Mouse (Mus musculus): ENCODE measurements around the gene Trpc5. TPM values are rescaled to one million over a fixed set of nuclear protein-coding genes. Genes with fewer than 3 reads are reported as not detected.

Trpc5 gene
- total and polyA plus RNA-seq, 3 experiments = 0.03 TPM; not detected in 2

GRCm38 (mm10) chrX:144526042-144526441 lies 161.9 kb downstream of the Trpc5 start:
- H3K27me3 ChIP-seq (ENCODE audit: control insufficient read depth in 1 of 2, insufficient read depth in 2 of 2, low read length in 2 of 2) = no peaks in the 10 kb centered on the region
- H3K79me2 ChIP-seq (ENCODE audit: control insufficient read depth, insufficient read depth, low read length, poor library complexity) = no peaks in the 10 kb centered on the region
- no peak overlapping the region for H3K4me3 ChIP-seq (ENCODE audit: control insufficient read depth in 1 of 2, insufficient read depth in 1 of 2, low read depth in 2 of 2, low read length in 2 of 2)
- H3K27ac ChIP-seq (ENCODE audit: control insufficient read depth, low read depth, low read length) = no peak overlapping the region
- H3K4me1 ChIP-seq (ENCODE audit: control insufficient read depth in 1 of 2, insufficient read depth in 2 of 2, low read length in 2 of 2) = no peaks in the 10 kb centered on the region
- DNase-seq (ENCODE audit: low read depth, low spot score) = peak; percentile 28
- H3K9ac ChIP-seq (ENCODE audit: control insufficient read depth, low read depth, low read length, poor library complexity, severe bottlenecking) = no peak overlapping the region
- no peaks in the 10 kb centered on the region for H3K9me3 ChIP-seq (replicated peaks; ENCODE audit: insufficient read depth, low read length)
- no peaks in the 10 kb centered on the region for H3K36me3 ChIP-seq (ENCODE audit: control insufficient read depth in 1 of 2, insufficient read depth in 2 of 2, low read length in 2 of 2)
- TF ChIP-seq JUND (IDR thresholded peaks at IDR 0.05; ENCODE audit: low read depth, low read length) (no peak), CHD2 (IDR thresholded peaks at IDR 0.05; ENCODE audit: low read length) (no peak), NELFE (IDR thresholded peaks at IDR 0.05; ENCODE audit: low read depth, low read length) (no peak), ZMIZ1 (IDR thresholded peaks at IDR 0.05; ENCODE audit: low read depth, low read length) (no peak), ELF1 (IDR thresholded peaks at IDR 0.05; ENCODE audit: low read depth, low read length) (no peak), E2F4 (IDR thresholded peaks at IDR 0.05; ENCODE audit: borderline replicate concordance, low read depth, low read length) (no peak), SMC3 (IDR thresholded peaks at IDR 0.05; ENCODE audit: low read depth, low read length) (no peak), ETS1 (IDR thresholded peaks at IDR 0.05; ENCODE audit: low read depth, low read length) (no peak), TCF12 (IDR thresholded peaks at IDR 0.05; ENCODE audit: low read depth, low read length) (no peak), CTCF (IDR thresholded peaks at IDR 0.05 in 2 of 3, conservative IDR thresholded peaks at IDR 0.05 in 1 of 3; ENCODE audit: control insufficient read depth in 1 of 3, insufficient read depth in 1 of 3, low read depth in 2 of 3, low read length in 3 of 3, poor library complexity in 1 of 3, severe bottlenecking in 1 of 3) (no peak), HCFC1 (IDR thresholded peaks at IDR 0.05; ENCODE audit: low read depth, low read length) (no peak), ZNF384 (IDR thresholded peaks at IDR 0.05; ENCODE audit: low read depth, low read length) (no peak)

- no peak for TF ChIP-seq RAD21 (IDR thresholded peaks at IDR 0.05; ENCODE audit: low read depth, low read length)
- no peak for TF ChIP-seq GATA1 (IDR thresholded peaks at IDR 0.05; ENCODE audit: low read depth, low read length)
- TF ChIP-seq CHD1 (IDR thresholded peaks at IDR 0.05; ENCODE audit: low read depth, low read length) = no peak
- no peaks in the 10 kb centered on the region for H3K79me2 ChIP-seq (ENCODE audit: control insufficient read depth, insufficient read depth, low read length, poor library complexity)
- no peaks in the 10 kb centered on the region for H3K36me3 ChIP-seq (ENCODE audit: control insufficient read depth in 1 of 2, insufficient read depth in 2 of 2, low read length in 2 of 2)
- H3K9ac ChIP-seq (ENCODE audit: control insufficient read depth, low read depth, low read length, poor library complexity, severe bottlenecking) = no peak overlapping the region
- no peak overlapping the region for H3K4me3 ChIP-seq (ENCODE audit: control insufficient read depth in 1 of 2, insufficient read depth in 1 of 2, low read depth in 2 of 2, low read length in 2 of 2)
- H3K27me3 ChIP-seq (ENCODE audit: control insufficient read depth in 1 of 2, insufficient read depth in 2 of 2, low read length in 2 of 2) = no peaks in the 10 kb centered on the region
- no peak for DNase-seq (ENCODE audit: low read depth, low spot score)
- no peaks in the 10 kb centered on the region for H3K9me3 ChIP-seq (replicated peaks; ENCODE audit: insufficient read depth, low read length)
- H3K4me1 ChIP-seq (ENCODE audit: control insufficient read depth in 1 of 2, insufficient read depth in 2 of 2, low read length in 2 of 2) = no peaks in the 10 kb centered on the region
- H3K27ac ChIP-seq (ENCODE audit: control insufficient read depth, low read depth, low read length) = no peak overlapping the region
Measured at GRCm38 (mm10) chrX:144523239-144523638, 164.7 kb downstream of the Trpc5 start.

GRCm38 (mm10) chrX:144491394-144491793 lies 196.6 kb downstream of the Trpc5 start:
- DNase-seq (ENCODE audit: low read depth, low spot score) = no peak
- Histone ChIP-seq H3K4me3 (ENCODE audit: control insufficient read depth in 1 of 2, insufficient read depth in 1 of 2, low read depth in 2 of 2, low read length in 2 of 2) (no peak overlapping the region), H3K79me2 (ENCODE audit: control insufficient read depth, insufficient read depth, low read length, poor library complexity) (no peaks in the 10 kb centered on the region), H3K36me3 (ENCODE audit: control insufficient read depth in 1 of 2, insufficient read depth in 2 of 2, low read length in 2 of 2) (no peaks in the 10 kb centered on the region), H3K4me1 (ENCODE audit: control insufficient read depth in 1 of 2, insufficient read depth in 2 of 2, low read length in 2 of 2) (no peaks in the 10 kb centered on the region), H3K27me3 (ENCODE audit: control insufficient read depth in 1 of 2, insufficient read depth in 2 of 2, low read length in 2 of 2) (no peaks in the 10 kb centered on the region), H3K27ac (ENCODE audit: control insufficient read depth, low read depth, low read length) (no peak overlapping the region), H3K9me3 (replicated peaks; ENCODE audit: insufficient read depth, low read length) (no peaks in the 10 kb centered on the region), H3K9ac (ENCODE audit: control insufficient read depth, low read depth, low read length, poor library complexity, severe bottlenecking) (no peak overlapping the region)
- TF ChIP-seq MAFK (IDR thresholded peaks at IDR 0.05; ENCODE audit: borderline replicate concordance, low read depth, low read length) (no peak), MXI1 (IDR thresholded peaks at IDR 0.05; ENCODE audit: low read depth, low read length) (no peak), ZMIZ1 (IDR thresholded peaks at IDR 0.05; ENCODE audit: low read depth, low read length) (no peak), ETS1 (IDR thresholded peaks at IDR 0.05; ENCODE audit: low read depth, low read length) (no peak), POLR2A (IDR thresholded peaks at IDR 0.05; ENCODE audit: control insufficient read depth in 1 of 2, insufficient read depth in 1 of 2, low read depth in 1 of 2, low read length in 2 of 2, poor library complexity in 1 of 2) (no peak), MEF2A (IDR thresholded peaks at IDR 0.05; ENCODE audit: extremely low read depth, insufficient replicate concordance, low read depth, low read length, poor library complexity, severe bottlenecking) (no peak), ZC3H11A (IDR thresholded peaks at IDR 0.05; ENCODE audit: low read depth, low read length) (no peak), SMC3 (IDR thresholded peaks at IDR 0.05; ENCODE audit: low read depth, low read length) (no peak), SIN3A (IDR thresholded peaks at IDR 0.05; ENCODE audit: low read length) (no peak), ELF1 (IDR thresholded peaks at IDR 0.05; ENCODE audit: low read depth, low read length) (no peak), MAX (IDR thresholded peaks at IDR 0.05; ENCODE audit: low read length) (no peak), GATA1 (IDR thresholded peaks at IDR 0.05; ENCODE audit: low read depth, low read length) (no peak)

Measured in MEL (cell line).